Mouse (Mus musculus): Measurements from ENCODE around the gene Tmem144. TPM values are rescaled to one million over a fixed set of nuclear protein-coding genes. Genes with fewer than 3 reads are reported as not detected.
"Not testable (repeated sequence)": the region's sequence is repeated elsewhere in the genome, so short reads cannot be mapped to it uniquely, and the experiment has no call there.

Gene Tmem144
- polyA plus RNA-seq, 1 experiment from 2014 or later = 4.0 TPM

- no peaks in the 10 kb centered on the region for H3K36me3 ChIP-seq
- no peaks in the 10 kb centered on the region for H3K27me3 ChIP-seq
- H3K9me3 ChIP-seq = no peaks in the 10 kb centered on the region
- 0 out of 2 replicates have a peak overlapping the region, but pooled peaks have one; percentile 21 for H3K4me2 ChIP-seq
- no peak overlapping the region for H3K27ac ChIP-seq
- H3K9ac ChIP-seq = no peak overlapping the region
- H3K4me1 ChIP-seq = no peaks in the 10 kb centered on the region
- no peak overlapping the region for H3K4me3 ChIP-seq
- 72% methylated on average over 9 of the region's 9 CpGs for WGBS
- no peak for ATAC-seq (ENCODE audit: insufficient number of reproducible peaks, insufficient read depth, low FRiP score, low TSS enrichment, low read depth)
Measured at GRCm38 (mm10) chr3:79808530-79809179, 43.9 kb downstream of the Tmem144 start.

- H3K4me3 ChIP-seq = not testable (repeated sequence)
Measured at GRCm38 (mm10) chr3:79800761-79801160, 51.8 kb downstream of the Tmem144 start.

GRCm38 (mm10) chr3:79792307-79792706 is 60.3 kb downstream of the Tmem144 start:
- Histone ChIP-seq H3K9me3 (no peaks in the 10 kb centered on the region), H3K36me3 (no peaks in the 10 kb centered on the region), H3K27ac (no peak overlapping the region), H3K9ac (no peak overlapping the region), H3K27me3 (no peaks in the 10 kb centered on the region), H3K4me3 (no peak overlapping the region), H3K4me1 (no peaks in the 10 kb centered on the region), H3K4me2 (no peak overlapping the region)
- WGBS = 86% methylated on average over 6 of the region's 6 CpGs
- ATAC-seq (ENCODE audit: insufficient number of reproducible peaks, insufficient read depth, low FRiP score, low TSS enrichment, low read depth) = peak; percentile 62; the same call in 1 of the 2 replicates

More at GRCm38 (mm10) chr3:79800761-79801160, 51.8 kb downstream of the Tmem144 start:
- H3K27me3 ChIP-seq; H3K9ac ChIP-seq; ATAC-seq (ENCODE audit: insufficient number of reproducible peaks, insufficient read depth, low FRiP score, low TSS enrichment, low read depth); H3K27ac ChIP-seq; H3K4me1 ChIP-seq; H3K9me3 ChIP-seq; H3K36me3 ChIP-seq; H3K4me2 ChIP-seq: not testable (repeated sequence)
- WGBS = 85% methylated on average over 7 of the region's 7 CpGs

- H3K9ac ChIP-seq = no peak overlapping the region
- no peaks in the 10 kb centered on the region for H3K4me1 ChIP-seq
- 73% methylated on average over 3 of the region's 3 CpGs for WGBS
- H3K4me3 ChIP-seq = no peak overlapping the region
- H3K9me3 ChIP-seq = no peaks in the 10 kb centered on the region
- no peak for ATAC-seq (ENCODE audit: insufficient number of reproducible peaks, insufficient read depth, low FRiP score, low TSS enrichment, low read depth)
- H3K4me2 ChIP-seq = no peak overlapping the region
- no peaks in the 10 kb centered on the region for H3K36me3 ChIP-seq
- no peak overlapping the region for H3K27ac ChIP-seq
- H3K27me3 ChIP-seq = no peaks in the 10 kb centered on the region
Measured at GRCm38 (mm10) chr3:79790324-79790723, 62.2 kb downstream of the Tmem144 start.

GRCm38 (mm10) chr3:79789554-79789953 is 63.0 kb downstream of the Tmem144 start:
- WGBS = 84% methylated on average over 4 of the region's 4 CpGs
- Histone ChIP-seq H3K27me3 (no peaks in the 10 kb centered on the region), H3K9me3 (no peaks in the 10 kb centered on the region), H3K4me3 (no peak overlapping the region), H3K4me2 (no peak overlapping the region), H3K4me1 (no peaks in the 10 kb centered on the region), H3K27ac (no peak overlapping the region), H3K36me3 (no peaks in the 10 kb centered on the region), H3K9ac (no peak overlapping the region)
- no peak for ATAC-seq (ENCODE audit: insufficient number of reproducible peaks, insufficient read depth, low FRiP score, low TSS enrichment, low read depth)

GRCm38 (mm10) chr3:79788959-79789358 is 63.6 kb downstream of the Tmem144 start:
- Histone ChIP-seq H3K27ac (no peak overlapping the region), H3K36me3 (no peaks in the 10 kb centered on the region), H3K4me2 (no peak overlapping the region), H3K4me3 (no peak overlapping the region), H3K4me1 (no peaks in the 10 kb centered on the region), H3K9me3 (no peaks in the 10 kb centered on the region), H3K27me3 (no peaks in the 10 kb centered on the region), H3K9ac (no peak overlapping the region)
- no peak for ATAC-seq (ENCODE audit: insufficient number of reproducible peaks, insufficient read depth, low FRiP score, low TSS enrichment, low read depth)
- 63% methylated on average over 6 of the region's 6 CpGs for WGBS

GRCm38 (mm10) chr3:79784362-79784736 is 68.2 kb downstream of the Tmem144 start:
- no peak overlapping the region for H3K4me3 ChIP-seq
- H3K27ac ChIP-seq = no peak overlapping the region
- no peaks in the 10 kb centered on the region for H3K36me3 ChIP-seq
- no peaks in the 10 kb centered on the region for H3K27me3 ChIP-seq
- ATAC-seq (ENCODE audit: insufficient number of reproducible peaks, insufficient read depth, low FRiP score, low TSS enrichment, low read depth) = no peak
- no peaks in the 10 kb centered on the region for H3K4me1 ChIP-seq
- peak overlapping the region; percentile 41 for H3K4me2 ChIP-seq
- H3K9me3 ChIP-seq = no peaks in the 10 kb centered on the region
- no peak overlapping the region for H3K9ac ChIP-seq
- 12% methylated on average over 11 of the region's 11 CpGs for WGBS

- no peak overlapping the region for H3K9ac ChIP-seq
- peak overlapping the region; percentile 41 for H3K4me2 ChIP-seq
- H3K4me1 ChIP-seq = no peaks in the 10 kb centered on the region
- whole genome bisulfite sequencing = 51% methylated on average over 10 of the region's 10 CpGs
- no peaks in the 10 kb centered on the region for H3K9me3 ChIP-seq
- H3K4me3 ChIP-seq = no peak overlapping the region
- no peaks in the 10 kb centered on the region for H3K36me3 ChIP-seq
- no peak for ATAC-seq (ENCODE audit: insufficient number of reproducible peaks, insufficient read depth, low FRiP score, low TSS enrichment, low read depth)
- H3K27ac ChIP-seq = no peak overlapping the region
- H3K27me3 ChIP-seq = no peaks in the 10 kb centered on the region
Measured at GRCm38 (mm10) chr3:79783630-79784361, 68.8 kb downstream of the Tmem144 start.

- Histone ChIP-seq H3K36me3 (no peaks in the 10 kb centered on the region), H3K9ac (no peak overlapping the region), H3K4me1 (no peaks in the 10 kb centered on the region), H3K27me3 (no peaks in the 10 kb centered on the region), H3K27ac (no peak overlapping the region), H3K4me2 (no peak overlapping the region), H3K9me3 (no peaks in the 10 kb centered on the region), H3K4me3 (no peak overlapping the region)
- ATAC-seq (ENCODE audit: insufficient number of reproducible peaks, insufficient read depth, low FRiP score, low TSS enrichment, low read depth) = no peak
- 78% methylated on average over 2 of the region's 2 CpGs for WGBS
Measured at GRCm38 (mm10) chr3:79772701-79773100, 79.9 kb downstream of the Tmem144 start.

Other genes starting within 250 kb of the Tmem144 start
- gene 4930579G24Rik, start 223.7 kb downstream of the Tmem144 start, polyA plus RNA-seq (2015; fragmentation: Nextera tagmentation; extraction: Ambion mirVana) = 42.4 and 46.9 TPM in 2 replicates
- gene Etfdh, start 223.3 kb downstream of the Tmem144 start, polyA plus RNA-seq (2015; fragmentation: Nextera tagmentation; extraction: Ambion mirVana) = 50.9 and 52.3 TPM in 2 replicates
- gene Rxfp1, start 114.9 kb downstream of the Tmem144 start, polyA plus RNA-seq (2015; fragmentation: Nextera tagmentation; extraction: Ambion mirVana) = 1.9 and 2.6 TPM in 2 replicates
- gene Fam198b, start 31.8 kb upstream of the Tmem144 start, polyA plus RNA-seq (2015; fragmentation: Nextera tagmentation; extraction: Ambion mirVana) = 9.0 and 10.3 TPM in 2 replicates

All from embryonic facial prominence, embryonic 13.5 days (tissue).